Comparison of ENCODE assay signal across 26 mouse cellular contexts in genomic region chr15:97421533-97421932, GRCm38 (mm10).
DNase-seq lines count a peak whose midpoint lies in the region; ATAC-seq lines count a peak whose summit lies in the region.
"Had no signal": no experiment of that assay in that cellular context is flagged by ENCODE, and none has a peak within 500 bp of the region (broad histone marks: within the 10 kb centered on the region; RNA-seq: fewer than 3 reads in every experiment).

No protein-coding gene starts in this region.

- H3K4me1 ChIP-seq in kidney, embryonic 15.5 days, result no peaks in the 10 kb centered on the region
- H3K4me1 ChIP-seq: forebrain, embryonic 10.5 days; forebrain, embryonic 13.5 days; heart, embryonic 13.5 days had no signal

- H3K9me3 ChIP-seq in kidney, embryonic 15.5 days (replicated peaks), result no peaks in the 10 kb centered on the region
- H3K9me3 ChIP-seq: forebrain, embryonic 10.5 days; forebrain, embryonic 13.5 days; G1E; heart, embryonic 10.5 days; heart, embryonic 13.5 days had no signal

- H3K4me3 ChIP-seq in kidney, embryonic 15.5 days (replicated peaks), result no peak overlapping the region
- H3K4me3 ChIP-seq: forebrain, embryonic 10.5 days; forebrain, embryonic 13.5 days; heart, adult 2 months; heart, embryonic 10.5 days; heart, embryonic 13.5 days had no signal

- H3K4me2 ChIP-seq in kidney, embryonic 15.5 days, result no peak overlapping the region
- H3K4me2 ChIP-seq: forebrain, embryonic 13.5 days; heart, embryonic 13.5 days; hindbrain, embryonic 14.5 days had no signal

- WGBS in kidney, embryonic 15.5 days, result 77% methylated on average over 3 of the region's 3 CpGs

- H3K9ac ChIP-seq in kidney, embryonic 15.5 days, result no peak overlapping the region
- H3K9ac ChIP-seq: forebrain, embryonic 13.5 days; heart, embryonic 13.5 days; hindbrain, embryonic 14.5 days had no signal

- H3K27me3 ChIP-seq in kidney, embryonic 15.5 days, result no peaks in the 10 kb centered on the region
- H3K27me3 ChIP-seq: forebrain, embryonic 13.5 days; heart, embryonic 13.5 days; Patski had no signal

- H3K36me3 ChIP-seq in kidney, embryonic 15.5 days, result no peaks in the 10 kb centered on the region
- H3K36me3 ChIP-seq: forebrain, embryonic 10.5 days; G1E; heart, embryonic 10.5 days; heart, embryonic 13.5 days had no signal

- ATAC-seq in kidney, embryonic 15.5 days (replicated peaks; ENCODE audit: low FRiP score), result no peak
- ATAC-seq: activated CD4-positive, CD25-positive, alpha-beta regulatory T cell, adult 4 months; forebrain, embryonic 13.5 days; forebrain, embryonic 16.5 days; hindbrain, postnatal 0 days; Patski had no signal

- H3K27ac ChIP-seq in kidney, embryonic 15.5 days, result no peak overlapping the region
- H3K27ac ChIP-seq: forebrain, embryonic 10.5 days; forebrain, embryonic 13.5 days; heart, adult 2 months; heart, embryonic 10.5 days; heart, embryonic 13.5 days; hindbrain, embryonic 14.5 days; hindbrain, postnatal 0 days had no signal

- peak; percentile 28 for DNase-seq in kidney, adult 11 months
- peak; percentile 63 for DNase-seq in kidney, adult 9 months
- DNase-seq in kidney, adult 18-20 months, result no peak
- DNase-seq in ZHBTc4 (ENCODE audit: low read depth, low spot score), result peak; percentile 59
- no peak for DNase-seq in urinary bladder, postnatal 14 days (ENCODE audit: low spot score)
- DNase-seq: adrenal gland, adult 8-10 months; adrenal gland, postnatal 25 days; cerebellum, adult 11-12 months; cerebellum, adult 8-10 months; cerebellum, postnatal 14 days; gastrocnemius, postnatal 10 days; gastrocnemius, postnatal 36 days; heart, adult 2 months; heart, postnatal 14 days; heart, postnatal 4 days had no signal

Comparison
In these comparisons a context has a peak if more than half of its experiments do, and no peak if none do; other contexts are left out.
1. DNase-seq: peak in kidney, adult 11 months (single experiment), kidney, adult 9 months (single experiment) and ZHBTc4 (single experiment); none in kidney, adult 18-20 months (single experiment) and urinary bladder, postnatal 14 days (single experiment).